Mouse (Mus musculus): ENCODE results near the gene Mutyh.
"Not testable (repeated sequence)": the region's sequence is repeated elsewhere in the genome, so short reads cannot be mapped to it uniquely, and the experiment has no call there.

The Mutyh gene

DNA sequence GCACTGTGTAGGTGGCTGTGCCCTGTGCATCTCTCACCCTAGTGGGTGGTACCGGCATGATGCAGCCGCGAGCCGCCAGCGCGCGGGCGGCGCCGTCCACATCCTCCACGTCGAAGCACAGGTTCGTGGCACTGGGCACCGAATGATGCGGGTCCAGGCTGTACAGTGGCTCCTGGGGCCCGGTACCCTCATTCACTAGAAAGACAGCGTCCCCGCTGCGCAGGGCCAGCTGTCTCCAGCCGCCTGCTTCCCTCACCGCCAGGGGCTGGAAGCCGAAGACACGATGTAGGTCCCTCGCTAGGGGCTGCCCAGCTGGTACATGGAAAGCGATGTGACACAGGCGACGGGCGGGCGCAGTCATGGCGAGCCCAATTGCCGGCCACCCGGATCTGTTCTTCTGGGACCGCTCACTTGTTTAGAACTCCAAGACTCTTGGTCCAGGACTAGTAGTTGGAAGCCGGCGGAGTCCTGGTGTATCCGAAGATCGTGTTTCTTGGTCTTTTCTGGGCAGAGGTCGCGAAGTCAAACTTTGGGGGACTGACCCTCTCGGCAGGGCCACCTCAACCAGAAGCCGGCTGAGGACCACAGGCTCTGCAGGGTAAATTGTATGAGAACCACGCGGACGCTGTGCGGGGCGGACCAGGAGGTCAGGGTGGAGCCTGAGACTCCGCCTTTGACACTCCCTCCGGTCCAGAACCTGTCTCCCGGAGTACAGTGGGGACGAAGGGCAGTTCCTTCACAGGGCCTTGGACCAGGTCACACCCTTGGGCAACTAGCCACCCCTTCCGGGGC lies 13.6 kb downstream of the Mutyh start:
- peak; percentile 78 for DNase-seq (ENCODE audit: low read depth)

DNA sequence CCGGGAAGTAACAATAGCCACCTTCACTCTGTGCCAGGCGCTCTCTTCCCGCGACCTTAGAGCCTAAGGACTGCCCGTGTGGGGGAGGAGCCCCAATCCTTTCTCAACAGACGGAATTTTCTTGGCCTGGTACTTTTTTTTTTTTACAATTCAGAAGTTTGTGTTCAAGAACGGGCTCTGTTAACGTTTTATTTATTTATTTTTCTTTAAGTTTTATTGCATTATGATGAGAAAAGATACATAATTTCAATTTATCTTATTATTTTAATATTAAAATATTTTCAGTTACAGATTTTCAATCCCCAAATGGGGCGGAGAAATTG lies 14.1 kb downstream of the Mutyh start, which contains the start of gene Hpdl:
Hpdl (minus strand) TSS at position 14 of the 323 bp plus-strand sequence.
- no peak for DNase-seq (ENCODE audit: low read depth)

DNA sequence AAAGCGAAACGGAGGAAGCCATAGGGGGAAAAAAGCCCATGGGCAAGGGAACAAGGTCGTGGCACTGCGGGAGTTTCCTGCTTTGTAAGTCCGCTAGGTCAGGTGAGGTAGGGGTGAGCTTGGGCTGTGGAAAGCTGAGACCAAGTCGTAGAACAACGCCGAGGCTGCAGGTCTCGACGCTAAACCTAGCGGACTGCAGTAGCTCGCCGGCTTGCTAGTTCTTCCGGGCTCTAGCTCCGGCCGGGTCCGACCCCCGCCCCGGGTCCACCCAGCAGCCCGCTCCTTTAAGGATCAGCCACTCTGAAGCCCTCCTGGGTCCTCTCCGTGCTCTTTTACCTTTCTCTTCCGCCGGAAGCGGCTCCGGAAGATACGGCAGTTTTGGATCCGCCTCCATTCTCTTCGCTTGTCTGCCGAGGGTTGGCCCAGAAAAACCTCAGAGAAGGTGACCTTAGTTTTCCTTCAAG lies 17.1 kb downstream of the Mutyh start:
- DNase-seq (ENCODE audit: low read depth) = peak; percentile 88

DNA sequence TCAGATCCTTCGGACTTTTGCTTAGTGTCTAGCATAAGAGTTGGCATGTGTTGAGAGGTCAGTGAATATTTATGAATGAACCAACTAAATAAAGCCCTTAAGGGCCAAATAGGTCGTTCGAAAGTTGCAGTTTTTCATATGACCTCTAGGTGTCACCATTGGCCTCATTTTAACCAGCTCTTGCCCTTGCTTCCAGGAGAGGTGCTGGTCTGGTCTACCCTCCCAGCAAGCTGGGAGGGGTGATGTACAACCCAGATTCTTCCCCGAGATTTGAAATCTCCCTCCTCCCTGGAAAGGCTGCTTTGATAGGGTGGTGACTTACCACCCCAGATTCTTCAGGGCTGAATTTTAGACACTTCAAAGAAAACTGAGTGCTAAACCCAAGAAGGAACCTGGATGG lies 20.3 kb downstream of the Mutyh start:
- peak; percentile 87 for DNase-seq (ENCODE audit: low read depth)

DNA sequence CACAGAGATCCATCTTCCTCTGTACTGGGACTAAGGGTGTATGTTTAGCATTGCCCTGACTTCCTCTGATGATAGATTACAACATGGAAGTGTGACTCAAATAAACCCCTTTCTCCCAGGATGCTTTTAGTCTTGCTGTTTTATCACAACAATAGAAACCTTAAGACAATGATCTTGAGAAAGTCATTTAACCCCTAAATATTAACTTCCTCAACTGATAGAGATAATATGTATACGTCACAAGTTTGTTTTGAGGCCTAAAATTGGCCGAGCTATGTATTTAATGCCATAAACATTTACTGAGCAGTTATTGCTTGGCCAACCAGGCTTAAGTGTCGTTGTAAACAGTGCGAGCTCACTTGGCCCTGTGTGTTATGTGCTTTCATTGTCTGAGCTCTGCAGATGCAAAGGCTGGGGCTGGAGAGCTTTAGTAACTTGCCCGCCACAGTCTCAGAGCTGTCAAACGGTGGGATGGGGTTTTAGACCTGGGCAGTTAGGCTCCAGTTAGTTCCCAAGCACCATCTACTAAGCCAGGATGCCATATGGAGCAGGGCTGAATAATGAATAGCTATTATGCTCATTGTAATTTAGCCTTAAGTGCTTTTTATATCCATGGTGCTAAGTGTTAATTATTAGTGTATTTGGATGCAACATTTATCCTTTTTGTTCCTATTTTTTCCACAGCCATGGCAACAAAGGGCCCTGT lies 22.0 kb downstream of the Mutyh start:
- DNase-seq (ENCODE audit: low read depth) = no peak

DNA sequence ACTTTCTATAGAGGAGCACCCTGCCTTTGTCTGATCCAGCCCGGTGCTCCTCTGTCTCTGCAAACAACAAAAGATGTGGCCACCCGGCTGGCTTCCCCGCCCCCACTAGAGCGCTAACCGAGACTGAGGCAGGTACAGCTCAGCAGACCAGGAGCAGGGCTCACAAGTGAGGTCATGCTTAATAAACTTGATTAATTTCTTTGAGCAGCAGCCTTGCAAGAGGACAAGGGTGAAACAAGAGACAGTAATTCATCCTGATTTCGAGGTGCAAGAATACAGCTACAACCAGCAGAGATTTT lies 22.5 kb downstream of the Mutyh start:
- no peak for DNase-seq (ENCODE audit: low read depth)

DNA sequence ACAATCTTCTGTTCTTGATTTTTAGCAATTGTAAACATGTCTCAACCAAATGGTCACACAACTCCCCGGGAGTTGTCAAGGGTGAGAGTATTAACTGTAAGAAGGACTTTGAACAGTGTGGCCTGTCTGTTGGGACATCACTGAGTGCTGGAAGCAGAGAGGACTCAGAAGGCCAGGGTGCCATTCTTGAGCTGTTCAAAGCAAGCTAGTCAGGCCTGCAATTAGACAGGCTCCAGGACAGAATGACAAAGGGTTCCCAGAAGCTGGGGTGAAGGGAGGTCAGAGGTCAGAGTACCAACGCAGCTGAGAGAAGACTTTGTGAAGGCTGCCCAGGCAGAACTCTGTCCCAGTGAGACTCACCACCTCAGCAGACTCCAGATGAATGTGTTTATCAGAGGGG lies 31.5 kb downstream of the Mutyh start:
- no peak for DNase-seq (ENCODE audit: low read depth)

DNA sequence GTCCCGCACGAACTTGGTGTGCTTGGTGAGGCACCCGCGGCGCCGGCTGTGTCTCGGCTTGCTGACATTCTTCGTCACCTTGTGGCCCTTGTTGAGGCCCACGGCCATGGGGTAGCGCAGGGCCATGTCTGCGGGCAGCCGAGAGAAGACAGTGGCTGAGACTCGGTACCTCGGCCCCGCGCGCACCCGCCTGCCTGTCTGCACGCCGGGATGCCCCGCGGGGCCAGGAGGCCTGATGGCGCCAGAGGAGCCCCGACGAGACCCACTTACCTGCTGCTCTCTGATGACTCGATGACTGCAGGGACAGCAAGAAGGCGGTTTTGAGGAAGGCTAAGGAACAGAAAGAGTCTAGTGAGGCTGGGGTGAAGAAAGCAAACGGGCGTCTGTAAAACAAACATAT lies 32.6 kb downstream of the Mutyh start:
- not testable (repeated sequence) for DNase-seq (ENCODE audit: low read depth)

DNA sequence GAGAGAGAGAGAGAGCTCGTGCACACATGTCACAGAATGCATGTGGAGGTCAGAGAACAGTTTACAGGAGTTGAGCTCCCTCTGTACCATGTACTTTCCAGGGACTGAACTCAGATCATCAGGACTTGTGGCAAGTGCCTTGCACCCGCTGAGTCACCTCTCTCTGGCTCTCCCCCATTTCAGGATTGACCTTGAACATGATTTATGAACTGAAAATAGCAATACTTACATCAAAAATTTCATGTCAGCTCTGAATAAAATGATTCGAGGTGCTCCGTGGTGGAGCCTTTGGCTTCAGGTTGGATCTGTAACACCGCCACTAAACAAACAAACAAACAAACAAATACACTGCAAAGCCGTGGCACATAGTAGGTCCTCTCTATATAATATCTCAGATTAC lies 33.3 kb downstream of the Mutyh start:
- DNase-seq (ENCODE audit: low read depth) = no peak

DNA sequence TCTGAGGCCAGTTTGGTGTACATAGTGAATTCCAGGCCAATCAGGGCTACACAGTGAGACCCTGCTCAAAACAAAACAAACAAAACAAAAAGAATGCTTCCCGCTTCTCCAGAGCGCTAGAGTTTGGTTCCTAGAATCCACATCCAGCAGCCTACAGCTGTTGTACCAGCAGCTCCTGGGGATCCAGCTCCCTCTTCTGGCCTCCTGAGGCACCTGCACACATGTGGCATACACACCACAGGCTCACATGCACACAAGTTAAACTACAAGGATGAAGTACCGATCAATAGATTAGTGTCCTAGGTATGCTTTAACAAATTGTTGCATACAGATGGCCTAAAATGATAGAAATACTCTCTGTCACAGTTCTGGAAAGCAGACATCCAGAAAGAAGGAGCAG lies 36.8 kb downstream of the Mutyh start:
- DNase-seq (ENCODE audit: low read depth) = no peak

DNA sequence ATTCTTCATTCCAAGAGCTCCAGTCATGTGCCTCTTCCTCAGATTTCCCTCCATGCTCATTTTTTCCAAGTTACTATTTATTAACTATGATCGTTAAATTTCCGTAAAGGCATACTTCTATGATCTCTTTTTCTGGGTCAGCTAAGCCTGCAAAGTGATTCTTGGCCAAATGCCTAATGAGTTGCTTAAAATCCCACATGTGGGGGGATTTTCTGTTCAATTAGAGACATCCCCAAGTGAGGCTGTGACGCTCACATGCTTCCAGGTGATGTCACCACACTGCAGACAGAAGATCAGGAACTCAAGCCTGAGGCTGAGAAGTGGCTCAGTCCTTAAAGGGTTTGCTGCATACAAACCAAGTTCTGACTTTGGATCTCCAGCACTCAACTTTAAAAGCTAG lies 42.4 kb downstream of the Mutyh start:
- DNase-seq (ENCODE audit: low read depth) = no peak

DNA sequence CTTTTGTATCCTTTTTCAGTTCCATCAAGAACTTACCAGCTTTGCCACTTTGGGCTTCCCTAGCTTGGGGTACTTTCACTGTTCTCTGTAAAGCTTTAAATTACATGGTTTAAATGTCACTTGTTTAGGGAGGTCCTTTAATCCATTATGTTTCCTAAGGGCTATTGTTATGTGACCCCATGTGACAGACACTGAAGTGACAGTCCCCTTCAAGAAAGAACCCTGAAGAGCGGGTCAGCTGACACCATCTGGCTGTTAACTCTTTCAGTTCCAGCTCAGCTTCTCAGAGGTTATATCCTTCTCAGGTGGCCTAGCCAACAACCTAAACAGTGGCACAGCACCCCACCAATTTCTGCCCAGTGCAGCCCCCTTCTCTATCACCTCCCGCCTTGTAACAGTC lies 46.8 kb downstream of the Mutyh start:
- no peak for DNase-seq (ENCODE audit: low read depth)

DNA sequence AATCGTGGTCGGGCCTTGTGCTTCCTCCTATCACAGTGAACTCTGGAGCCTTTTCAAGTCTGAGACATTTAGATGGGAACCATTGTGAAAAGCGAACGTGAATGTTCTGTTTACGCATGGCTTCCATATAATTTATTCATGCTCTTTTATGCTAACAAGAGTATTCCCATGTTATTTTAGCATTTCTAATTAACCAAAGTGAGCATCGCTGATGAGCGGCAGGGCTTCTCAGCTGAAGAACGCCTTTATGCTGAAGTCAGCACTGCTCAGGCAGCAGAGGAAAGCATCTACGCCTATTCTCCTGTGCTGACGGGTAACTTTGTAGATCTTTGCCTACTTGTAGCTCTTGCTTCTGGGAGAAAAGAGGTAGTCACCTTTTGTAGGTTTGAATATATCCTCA lies 49.7 kb downstream of the Mutyh start:
- DNase-seq (ENCODE audit: low read depth) = no peak

DNA sequence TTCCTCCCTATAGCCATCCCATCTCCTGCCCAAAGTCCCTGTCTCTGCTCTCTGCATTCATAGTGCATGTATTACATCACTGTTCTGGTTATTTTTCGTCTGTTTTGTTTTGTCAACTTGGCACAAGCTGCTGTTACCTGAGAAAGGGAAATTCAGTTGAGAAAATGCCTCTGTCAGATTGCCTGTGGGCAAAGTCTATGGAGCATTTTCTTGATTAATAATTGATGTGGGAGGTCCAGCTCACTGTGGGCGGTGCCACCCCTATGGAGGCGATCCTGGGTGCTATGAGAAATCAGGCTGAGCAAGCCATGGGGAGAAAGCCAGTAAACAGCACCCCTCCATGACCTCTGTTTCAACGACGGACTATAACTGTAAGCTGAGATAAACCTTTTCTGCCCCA lies 52.2 kb downstream of the Mutyh start:
- no peak for DNase-seq (ENCODE audit: low read depth)

DNA sequence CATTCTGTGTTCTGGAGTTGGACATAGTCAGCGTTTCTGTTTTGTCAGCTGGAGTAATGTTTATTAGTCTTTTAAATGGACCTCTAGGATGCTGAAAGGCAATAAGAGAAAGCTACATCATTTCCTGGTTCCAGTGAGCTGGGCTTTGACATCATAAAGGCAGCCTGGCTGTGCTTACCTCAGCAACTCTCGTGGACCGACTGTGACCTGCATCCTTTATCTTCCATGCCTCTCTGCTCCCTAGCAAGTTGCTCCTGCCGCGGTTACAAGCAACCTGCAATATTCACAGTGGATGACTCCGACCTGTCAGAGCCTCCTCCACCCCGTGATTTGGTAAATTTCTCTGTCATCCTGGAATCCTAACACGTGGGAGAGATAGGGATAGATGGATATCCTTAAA lies 54.5 kb downstream of the Mutyh start:
- DNase-seq (ENCODE audit: low read depth) = no peak

Data from induced T-regulatory cell, adult 2 months (primary cell).